Mouse (Mus musculus) cerebellum, adult 2 months (tissue): Measurements from ENCODE around the gene Prkag3. TPM values are rescaled to one million over a fixed set of nuclear protein-coding genes. Genes with fewer than 3 reads are reported as not detected.

ENCODE experiments used
- DNase-seq, 2 experiments: peaks; one replicate each; pipeline ENCODE4 v3.0.0; 2021
- H3K27ac ChIP-seq: fragments of 200-500 bp; 2 replicates; pipeline ENCODE4 v1.5.1; 2012; ENCODE audit warnings: low read length, control low read depth, inconsistent platforms; ENCODE audit not compliant: insufficient read depth
- H3K27me3 ChIP-seq: fragments of 200-500 bp; 2 replicates; pipeline ENCODE4 v1.6.1; 2012; ENCODE audit warnings: inconsistent platforms, mild to moderate bottlenecking, low read length, moderate library complexity; ENCODE audit not compliant: control insufficient read depth, insufficient read depth
- H3K4me1 ChIP-seq: fragments of 200-500 bp; 2 replicates; pipeline ENCODE4 v1.6.1; 2011; ENCODE audit warnings: low read length; ENCODE audit not compliant: control insufficient read depth, insufficient read depth
- H3K4me3 ChIP-seq: fragments of 200-500 bp; replicated peaks from 2 replicates; pipeline ENCODE3; 2011; ENCODE audit warnings: mild to moderate bottlenecking, low read depth, low read length, control low read depth; ENCODE audit not compliant: insufficient read depth
- CTCF ChIP-seq: fragments of 200-500 bp; IDR thresholded peaks from 2 replicates; pipeline ENCODE4 v1.5.1; 2011; ENCODE audit warnings: low read depth, mild to moderate bottlenecking, control low read depth, low read length, moderate library complexity, borderline replicate concordance; ENCODE audit not compliant: insufficient read depth
- POLR2A ChIP-seq: fragments of 200-500 bp; IDR thresholded peaks from 2 replicates; pipeline ENCODE4 v1.6.1; 2011; ENCODE audit warnings: low read length, control low read depth, borderline replicate concordance; ENCODE audit not compliant: insufficient read depth
- WGBS: fragments of 180-500 bp; shearing (Covaris S2); methylation state at CpG from one replicate; pipeline ENCODE4 v1.1.7; 2018; 5-methylcytosine and 5-hydroxymethylcytosine counted together
- polyA plus RNA-seq: library from polyadenylated mRNA; depleted of rRNA; stranded (reverse); fragments of >200 nt; gene quantifications from 2 replicates; pipeline ENCODE4 v1.2.3, GENCODE M21; 2012; rRNA removed

Gene Prkag3
- polyA plus RNA-seq, 1 experiment: 0.52 TPM

DNA sequence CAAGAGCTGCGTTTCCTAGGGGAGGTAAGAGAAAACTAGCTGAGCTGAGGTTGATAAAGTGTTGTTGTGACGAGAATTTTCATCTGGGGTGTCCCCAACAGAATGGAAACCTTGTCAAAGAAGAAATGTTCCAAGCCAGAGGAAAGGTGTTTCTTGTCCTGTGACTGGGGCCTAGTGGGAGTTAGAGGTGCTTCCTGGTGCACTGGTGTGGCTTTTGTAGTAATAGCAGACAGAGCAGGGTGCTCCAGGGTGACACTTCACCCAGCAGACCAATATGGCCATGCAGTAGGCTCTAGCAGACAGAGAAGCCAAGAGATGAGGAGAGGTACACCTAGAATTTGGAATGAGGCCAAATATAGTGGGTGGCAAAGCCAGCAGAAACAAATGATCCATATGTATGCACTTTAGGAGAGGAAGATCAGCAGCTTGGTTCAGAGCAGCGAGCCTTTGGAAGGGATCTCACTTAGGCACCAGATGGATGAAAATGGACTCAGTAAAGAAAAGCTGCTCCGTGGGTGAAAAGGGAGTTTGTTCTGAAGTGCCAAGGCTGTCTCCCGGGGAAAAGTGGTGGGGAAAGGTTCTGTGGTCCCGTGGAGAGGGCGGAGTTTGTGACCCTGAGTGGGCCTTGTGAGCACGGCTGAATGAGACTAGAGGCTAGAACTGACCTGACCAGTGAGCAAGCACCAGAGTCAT, 55.0 kb downstream of the Prkag3 start:
- 64% methylated on average over 8 of the region's 8 CpGs for WGBS
- no peak overlapping the region for H3K27ac ChIP-seq
- H3K27me3 ChIP-seq: no peaks in the 10 kb centered on the region
- DNase-seq: no peak
- no peak for TF ChIP-seq CTCF
- no peak for TF ChIP-seq POLR2A
- H3K4me1 ChIP-seq: no peaks in the 10 kb centered on the region
- H3K4me3 ChIP-seq: no peak overlapping the region

Other genes with a start within 250 kb of the Prkag3 start
- gene Cnot9, start 243.2 kb downstream of the Prkag3 start, polyA plus RNA-seq: 28.4 and 28.5 TPM in 2 replicates
- 28.1 and 29.0 TPM in 2 replicates for gene Plcd4, start 206.3 kb downstream of the Prkag3 start, polyA plus RNA-seq
- gene Usp37, start 204.9 kb downstream of the Prkag3 start, polyA plus RNA-seq: 11.7 and 12.5 TPM in 2 replicates
- 26.8 and 30.1 TPM in 2 replicates for gene Zfp142, start 161.0 kb downstream of the Prkag3 start, polyA plus RNA-seq
- 26.7 and 28.9 TPM in 2 replicates for gene Bcs1l, start 160.9 kb downstream of the Prkag3 start, polyA plus RNA-seq
- 145 and 146 TPM in 2 replicates for gene Rnf25, start 147.8 kb downstream of the Prkag3 start, polyA plus RNA-seq
- 4.7 and 6.2 TPM in 2 replicates for gene Stk36, start 147.8 kb downstream of the Prkag3 start, polyA plus RNA-seq
- gene Ttll4, start 87.5 kb downstream of the Prkag3 start, polyA plus RNA-seq: 22.4 and 24.9 TPM in 2 replicates
- gene Cyp27a1, start 35.6 kb downstream of the Prkag3 start, polyA plus RNA-seq: 30.4 and 32.4 TPM in 2 replicates
- gene Wnt6, start 22.7 kb upstream of the Prkag3 start, polyA plus RNA-seq: 3.6 and 4.0 TPM in 2 replicates
- gene Wnt10a, start 42.3 kb upstream of the Prkag3 start, polyA plus RNA-seq: 0.36 and 0.59 TPM in 2 replicates
- 83.2 and 85.2 TPM in 2 replicates for gene Cdk5r2, start 105.7 kb upstream of the Prkag3 start, polyA plus RNA-seq
- gene Fev, start 136.2 kb upstream of the Prkag3 start, polyA plus RNA-seq: 0.46 and 1.1 TPM in 2 replicates
- gene Cryba2, start 143.9 kb upstream of the Prkag3 start, polyA plus RNA-seq: 1.7 and 3.3 TPM in 2 replicates
- gene Cfap65, start 186.4 kb upstream of the Prkag3 start, polyA plus RNA-seq: 2.6 and 3.7 TPM in 2 replicates
- 0.33 and 0.49 TPM in 2 replicates for gene Ihh, start 202.5 kb upstream of the Prkag3 start, polyA plus RNA-seq